Mouse (Mus musculus) liver, embryonic 15.5 days (tissue): ENCODE data around the gene Pde4d. TPM values are rescaled to one million over a fixed set of nuclear protein-coding genes. Genes with fewer than 3 reads are reported as not detected.

Experiments
- ATAC-seq: fragments of 200-750 bp; cut with Nextera tagmentation; 2 replicates; pipeline ENCODE4 v1.8.0; 2017; ENCODE audit warnings: moderate number of reproducible peaks, mild to moderate bottlenecking, moderate library complexity; ENCODE audit not compliant: insufficient read depth
- H3K27ac ChIP-seq: fragments of 300-500 bp; sonication (generic); replicated peaks from 2 replicates; pipeline ENCODE4 v1.5.1; 2015; ENCODE audit warnings: mild to moderate bottlenecking, inconsistent platforms
- H3K27me3 ChIP-seq: fragments of 300-500 bp; sonication (generic); 2 replicates; pipeline ENCODE4 v1.6.1; 2015; ENCODE audit warnings: mild to moderate bottlenecking, inconsistent platforms
- H3K36me3 ChIP-seq: fragments of 300-500 bp; sonication (generic); replicated peaks from 2 replicates; pipeline ENCODE4 v1.6.1; 2015; ENCODE audit warnings: moderate library complexity, mild to moderate bottlenecking, inconsistent platforms
- H3K4me1 ChIP-seq: fragments of 300-500 bp; sonication (generic); replicated peaks from 2 replicates; pipeline ENCODE4 v1.6.1; 2015; ENCODE audit warnings: inconsistent platforms
- H3K4me2 ChIP-seq: fragments of 300-500 bp; sonication (generic); 2 replicates; pipeline ENCODE4 v1.6.1; 2015; ENCODE audit warnings: moderate library complexity, mild to moderate bottlenecking, inconsistent platforms
- H3K4me3 ChIP-seq: fragments of 300-500 bp; sonication (generic); replicated peaks from 2 replicates; pipeline ENCODE4 v1.5.1; 2015; ENCODE audit warnings: mild to moderate bottlenecking, inconsistent platforms
- H3K9ac ChIP-seq: fragments of 300-500 bp; sonication (generic); 2 replicates; pipeline ENCODE4 v1.6.1; 2015; ENCODE audit warnings: moderate library complexity, mild to moderate bottlenecking, inconsistent platforms
- H3K9me3 ChIP-seq: fragments of 300-500 bp; sonication (generic); replicated peaks from 2 replicates; pipeline ENCODE4 v1.6.1; 2016; ENCODE audit warnings: inconsistent platforms
- WGBS: fragments of 180-500 bp; shearing (Covaris S2); methylation state at CpG from one replicate; pipeline ENCODE4 v1.1.7; 2015; ENCODE audit warnings: mixed read lengths; ENCODE audit not compliant: insufficient replicate concordance; 5-methylcytosine and 5-hydroxymethylcytosine counted together
- polyA plus RNA-seq: library from polyadenylated mRNA; unstranded; fragments of >200 nt; fragmentation: Nextera tagmentation; extraction: Ambion mirVana; gene quantifications from 2 replicates; pipeline ENCODE4 v1.2.1, GENCODE M21; 2015

The Pde4d gene
- polyA plus RNA-seq, 1 experiment from 2014 or later = 13.2 TPM

GRCm38 (mm10) chr13:109686116-109686876 lies 1236.5 kb downstream of the Pde4d start:
- peaks cover 63% of the 10 kb centered on the region for H3K4me1 ChIP-seq
- ATAC-seq = peak; percentile 49
- peak overlapping the region; percentile 68 for H3K4me3 ChIP-seq
- H3K27ac ChIP-seq = peak overlapping the region; percentile 96
- 9% methylated on average over 4 of the region's 4 CpGs for WGBS
- no peaks in the 10 kb centered on the region for H3K27me3 ChIP-seq
- H3K36me3 ChIP-seq = no peaks in the 10 kb centered on the region
- peak overlapping the region; percentile 68 for H3K4me2 ChIP-seq
- no peaks in the 10 kb centered on the region for H3K9me3 ChIP-seq
- peak overlapping the region; percentile 80 for H3K9ac ChIP-seq

DNA sequence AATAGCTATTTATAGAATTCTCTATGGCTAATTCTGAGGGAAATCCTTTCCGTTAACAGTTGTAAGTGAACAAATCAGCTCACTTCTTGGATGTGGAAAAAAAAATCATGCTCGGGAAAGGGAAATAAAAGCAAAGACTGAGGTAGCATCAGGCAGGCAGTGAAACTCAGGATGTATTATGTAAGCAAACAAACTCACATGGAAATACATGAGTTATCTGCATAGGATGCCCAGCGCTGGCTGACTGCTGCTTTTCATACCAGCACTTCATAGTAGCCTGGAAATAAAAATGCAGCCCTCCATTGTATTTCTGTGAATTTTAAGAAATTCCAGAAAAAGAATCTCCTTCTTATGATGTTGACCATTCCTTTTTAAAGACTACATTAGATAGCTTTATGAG lies 1237.2 kb downstream of the Pde4d start:
- Histone ChIP-seq H3K27ac (peak overlapping the region; percentile 96), H3K4me2 (peak overlapping the region; percentile 68), H3K36me3 (no peaks in the 10 kb centered on the region), H3K9ac (peak overlapping the region; percentile 55), H3K4me3 (peak overlapping the region; percentile 68), H3K9me3 (no peaks in the 10 kb centered on the region), H3K27me3 (no peaks in the 10 kb centered on the region), H3K4me1 (peaks cover 63% of the 10 kb centered on the region)
- ATAC-seq = no peak
- WGBS = 19% methylated on average over 3 of the region's 3 CpGs

DNA sequence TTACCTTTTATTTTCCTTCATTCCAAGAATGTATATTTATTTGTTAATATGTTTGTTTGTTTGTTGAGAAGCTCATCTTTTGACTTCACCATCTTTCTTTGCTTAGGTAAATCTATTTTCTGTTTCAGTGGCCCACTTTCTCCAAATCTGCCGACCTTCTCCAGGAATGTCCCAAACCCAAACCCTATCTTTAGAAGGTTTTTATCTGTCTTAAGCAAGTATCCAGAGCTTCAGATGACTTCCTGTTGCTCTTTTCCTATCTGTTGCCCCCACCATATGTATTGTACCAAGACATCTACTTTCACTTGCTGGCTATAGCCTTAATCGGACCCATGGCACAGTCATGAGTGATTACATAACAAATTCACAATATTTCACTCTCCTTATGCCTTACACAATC lies 1238.4 kb downstream of the Pde4d start:
- H3K9ac ChIP-seq = peak overlapping the region; percentile 45; the same call in 1 of the 2 replicates
- H3K27me3 ChIP-seq = no peaks in the 10 kb centered on the region
- 0 out of 2 replicates have a peak, but pooled peaks have one; percentile 16 for ATAC-seq
- no peaks in the 10 kb centered on the region for H3K9me3 ChIP-seq
- peaks cover 63% of the 10 kb centered on the region for H3K4me1 ChIP-seq
- H3K4me3 ChIP-seq = peak overlapping the region; percentile 68
- no peaks in the 10 kb centered on the region for H3K36me3 ChIP-seq
- H3K4me2 ChIP-seq = peak overlapping the region; percentile 68
- H3K27ac ChIP-seq = peak overlapping the region; percentile 84
- 15% methylated on average over 2 of the region's 2 CpGs for WGBS

- no peak for ATAC-seq
- Histone ChIP-seq H3K4me3 (peak overlapping the region; percentile 68), H3K36me3 (no peaks in the 10 kb centered on the region), H3K4me1 (peaks cover 64% of the 10 kb centered on the region), H3K9ac (peak overlapping the region; percentile 15; the same call in 1 of the 2 replicates), H3K27ac (peak overlapping the region; percentile 84), H3K9me3 (no peaks in the 10 kb centered on the region), H3K4me2 (peak overlapping the region; percentile 68), H3K27me3 (no peaks in the 10 kb centered on the region)
- WGBS = 66% methylated on average over 3 of the region's 3 CpGs
These were observed 1239.4 kb downstream of the Pde4d start for GRCm38 (mm10) chr13:109689176-109689575.

DNA sequence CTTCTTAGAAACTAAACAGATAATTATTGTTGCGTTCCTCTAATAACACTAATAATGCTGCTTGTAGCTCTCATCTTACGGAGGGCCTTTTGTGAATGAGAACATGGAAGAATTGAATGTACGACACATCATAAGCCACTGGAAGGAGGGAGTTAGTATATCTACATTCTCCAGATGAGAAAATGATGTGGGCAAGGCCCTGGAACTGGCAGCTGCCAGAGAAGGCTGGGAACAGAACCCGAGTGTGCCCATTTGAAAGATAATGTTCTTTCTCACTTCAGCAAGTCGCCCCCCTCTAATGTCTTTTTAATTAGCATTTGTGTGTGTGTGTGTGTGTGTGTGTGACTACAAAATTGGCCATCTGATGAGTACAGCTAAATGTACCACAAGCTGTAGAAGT lies 1240.8 kb downstream of the Pde4d start:
- H3K4me2 ChIP-seq = peak overlapping the region; percentile 54
- H3K4me3 ChIP-seq = peak overlapping the region; percentile 19
- H3K4me1 ChIP-seq = peaks cover 59% of the 10 kb centered on the region
- peak; percentile 53 for ATAC-seq
- 35% methylated on average over 5 of the region's 5 CpGs for WGBS
- no peaks in the 10 kb centered on the region for H3K27me3 ChIP-seq
- H3K36me3 ChIP-seq = no peaks in the 10 kb centered on the region; the same call in 1 of the 2 replicates
- no peaks in the 10 kb centered on the region for H3K9me3 ChIP-seq
- peak overlapping the region; percentile 77 for H3K27ac ChIP-seq
- peak overlapping the region; percentile 40 for H3K9ac ChIP-seq

DNA sequence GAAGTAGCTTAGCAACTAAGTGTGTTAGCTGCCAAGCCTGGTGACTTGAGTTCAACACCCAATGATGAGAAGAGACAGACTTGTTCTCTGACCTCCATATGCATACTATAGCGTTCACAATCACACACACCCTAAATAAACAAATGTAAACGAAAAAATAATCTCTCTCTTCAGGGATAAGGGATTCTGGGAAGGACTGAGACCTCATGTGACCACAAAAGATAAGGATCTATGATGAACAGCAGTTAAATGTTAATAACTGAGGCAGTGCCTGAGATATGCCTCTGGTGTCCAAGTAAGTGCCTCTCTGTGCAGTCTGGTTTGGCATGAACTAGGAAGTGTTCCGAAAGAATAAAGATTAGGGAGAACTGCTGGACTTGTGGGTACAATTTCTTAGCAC lies 1243.1 kb downstream of the Pde4d start:
- H3K27me3 ChIP-seq = no peaks in the 10 kb centered on the region
- ATAC-seq = no peak
- H3K36me3 ChIP-seq = peaks cover 11% of the 10 kb centered on the region
- no peak overlapping the region for H3K4me3 ChIP-seq
- peaks cover 59% of the 10 kb centered on the region for H3K4me1 ChIP-seq
- H3K27ac ChIP-seq = peak overlapping the region; percentile 58
- H3K9me3 ChIP-seq = no peaks in the 10 kb centered on the region
- 40% methylated on average over 3 of the region's 3 CpGs for WGBS
- 0 out of 2 replicates have a peak overlapping the region, but pooled peaks have one; percentile 9 for H3K4me2 ChIP-seq
- no peak overlapping the region for H3K9ac ChIP-seq

- WGBS = 49% methylated on average over 2 of the region's 2 CpGs
- ATAC-seq = no peak
- H3K27ac ChIP-seq = no peak overlapping the region
These were observed 1244.0 kb downstream of the Pde4d start for GRCm38 (mm10) chr13:109693769-109694168.

DNA sequence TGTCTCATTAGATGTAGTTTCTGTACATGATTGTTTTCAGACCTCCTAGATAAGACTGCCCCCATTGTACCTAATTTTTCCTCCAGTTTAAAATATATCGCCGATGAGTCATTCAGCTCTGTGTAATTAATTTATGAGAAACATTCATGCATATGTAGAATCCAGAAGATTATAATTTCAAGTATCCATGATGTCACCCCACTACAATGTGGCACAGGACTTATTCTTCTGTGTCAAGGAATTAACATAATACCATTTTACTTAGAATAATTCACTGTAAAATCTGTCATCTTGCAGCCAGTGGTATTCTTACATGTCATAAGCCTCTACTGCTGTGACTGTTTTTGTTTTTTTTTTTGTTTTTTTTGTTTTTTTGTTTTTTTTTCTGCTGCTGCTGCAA lies 1244.5 kb downstream of the Pde4d start:
- Histone ChIP-seq H3K9me3 (no peaks in the 10 kb centered on the region), H3K4me2 (no peak overlapping the region), H3K36me3 (peaks cover 24% of the 10 kb centered on the region), H3K9ac (no peak overlapping the region), H3K27ac (no peak overlapping the region), H3K27me3 (no peaks in the 10 kb centered on the region), H3K4me3 (no peak overlapping the region), H3K4me1 (peaks cover 45% of the 10 kb centered on the region)
- WGBS = 94% methylated on average over 2 of the region's 2 CpGs
- no peak for ATAC-seq

More at GRCm38 (mm10) chr13:109693769-109694168, 1244.0 kb downstream of the Pde4d start:
- H3K4me3 ChIP-seq = no peak overlapping the region
- H3K9me3 ChIP-seq = no peaks in the 10 kb centered on the region
- H3K4me2 ChIP-seq = no peak overlapping the region
- peaks cover 50% of the 10 kb centered on the region for H3K4me1 ChIP-seq
- H3K36me3 ChIP-seq = peaks cover 19% of the 10 kb centered on the region
- H3K27me3 ChIP-seq = no peaks in the 10 kb centered on the region
- no peak overlapping the region for H3K9ac ChIP-seq

- no peak overlapping the region for H3K27ac ChIP-seq
- no peak for ATAC-seq
- no peak overlapping the region for H3K4me2 ChIP-seq
- H3K4me3 ChIP-seq = no peak overlapping the region
- H3K27me3 ChIP-seq = no peaks in the 10 kb centered on the region
- no peaks in the 10 kb centered on the region for H3K9me3 ChIP-seq
- H3K36me3 ChIP-seq = peaks cover 31% of the 10 kb centered on the region
- H3K4me1 ChIP-seq = peaks cover 41% of the 10 kb centered on the region
- 74% methylated on average over 6 of the region's 6 CpGs for WGBS
- H3K9ac ChIP-seq = no peak overlapping the region
These were observed 1245.3 kb downstream of the Pde4d start for GRCm38 (mm10) chr13:109695098-109695497.

- Histone ChIP-seq H3K27me3 (no peaks in the 10 kb centered on the region), H3K9me3 (no peaks in the 10 kb centered on the region), H3K36me3 (peaks cover 13% of the 10 kb centered on the region), H3K4me1 (peaks cover under 1% of the 10 kb centered on the region; the same call in 1 of the 2 replicates), H3K9ac (no peak overlapping the region), H3K4me2 (no peak overlapping the region), H3K4me3 (no peak overlapping the region), H3K27ac (no peak overlapping the region)
- ATAC-seq = no peak
- 61% methylated on average over 2 of the region's 2 CpGs for WGBS
These were observed 1256.4 kb downstream of the Pde4d start for GRCm38 (mm10) chr13:109706141-109706540.

DNA sequence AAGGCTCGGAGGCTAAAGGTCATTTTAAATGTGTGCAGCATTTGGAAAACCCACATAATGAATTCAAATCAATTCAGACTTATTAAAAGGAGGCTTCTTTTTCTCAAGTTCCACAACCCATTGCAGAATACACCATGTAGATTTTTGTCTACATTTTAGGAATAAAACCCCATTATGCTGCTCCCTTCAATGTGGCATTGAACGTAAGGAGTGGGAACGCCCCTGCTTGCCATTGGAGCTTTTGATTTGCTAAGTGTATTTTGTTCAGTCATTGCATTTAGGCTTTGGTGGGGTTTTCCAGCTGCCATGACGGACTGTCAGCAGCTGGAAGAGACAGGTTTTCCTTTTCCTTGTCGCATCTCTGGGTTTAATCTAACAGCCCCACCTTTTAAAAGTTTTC lies 1256.8 kb downstream of the Pde4d start:
- no peak overlapping the region for H3K9ac ChIP-seq
- no peaks in the 10 kb centered on the region for H3K9me3 ChIP-seq
- H3K4me3 ChIP-seq = no peak overlapping the region
- no peak overlapping the region for H3K4me2 ChIP-seq
- 84% methylated on average over 5 of the region's 5 CpGs for WGBS
- H3K36me3 ChIP-seq = peaks cover 13% of the 10 kb centered on the region
- H3K27ac ChIP-seq = no peak overlapping the region
- no peaks in the 10 kb centered on the region for H3K4me1 ChIP-seq
- no peaks in the 10 kb centered on the region for H3K27me3 ChIP-seq
- ATAC-seq = no peak
